Mouse (Mus musculus) testis, postnatal 10 days (tissue): ENCODE results near the gene Lemd2.

Experiments
- DNase-seq: peaks from one replicate; pipeline ENCODE4 v3.0.0; 2021; ENCODE audit warnings: low spot score

Gene Lemd2

DNA sequence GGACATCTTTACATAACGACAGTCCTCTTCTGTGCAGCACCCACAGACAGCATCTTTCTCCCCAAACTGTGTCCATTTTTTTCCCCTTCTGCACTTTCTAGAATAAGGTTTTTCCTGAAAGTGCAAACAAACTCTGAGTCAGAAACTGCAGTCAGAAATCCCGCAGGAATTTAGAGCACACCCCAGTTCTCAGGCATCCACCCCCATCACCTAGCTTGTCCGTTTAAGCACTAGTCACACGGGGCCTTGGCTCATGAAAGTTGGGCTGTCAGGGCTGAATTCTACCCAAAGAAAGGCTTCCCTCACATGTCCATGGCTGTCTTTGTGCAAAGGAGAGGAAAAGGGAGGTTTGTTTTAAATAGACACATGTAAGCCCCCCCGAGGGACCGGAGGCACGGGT, 23.0 kb upstream of the Lemd2 start:
- no peak for DNase-seq

DNA sequence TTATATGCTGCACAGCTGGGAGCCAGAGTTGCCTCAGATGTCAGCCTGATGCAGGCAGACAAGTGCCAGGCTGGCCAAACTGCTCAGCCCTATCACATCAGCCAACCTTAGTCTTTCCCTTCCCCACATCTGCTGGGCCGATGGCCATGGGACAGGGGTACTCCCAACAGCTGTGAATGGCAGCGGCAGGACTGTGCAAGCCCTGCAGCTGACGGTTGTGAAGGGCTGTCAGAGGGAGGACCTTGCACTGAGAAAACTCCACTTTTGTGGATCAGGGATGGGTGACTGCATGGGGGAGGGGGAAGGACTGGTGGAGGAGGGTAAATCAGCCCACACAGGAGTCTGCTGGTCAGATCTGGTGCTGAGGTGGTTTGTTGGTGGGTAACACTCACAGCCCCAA, 22.4 kb upstream of the Lemd2 start:
- no peak for DNase-seq

DNA sequence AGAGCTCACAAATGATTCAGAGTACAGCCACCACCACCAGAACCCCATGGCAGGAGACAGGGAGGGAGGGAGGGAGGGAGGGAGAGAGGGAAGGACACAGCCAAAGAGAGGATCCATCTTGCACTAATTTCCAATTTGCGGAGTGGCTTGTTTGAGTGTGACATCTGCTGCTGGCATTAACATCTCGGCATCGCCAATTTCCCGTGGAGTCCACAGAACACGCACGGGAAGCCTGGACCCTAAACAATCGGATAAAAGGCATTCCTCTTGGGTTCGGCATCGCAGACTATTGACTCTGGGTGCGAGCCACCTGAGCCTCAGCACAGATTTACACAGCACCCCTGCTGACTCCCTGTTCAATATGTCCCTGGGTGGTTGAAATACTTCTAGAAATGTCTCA, 21.5 kb upstream of the Lemd2 start:
- no peak for DNase-seq

DNA sequence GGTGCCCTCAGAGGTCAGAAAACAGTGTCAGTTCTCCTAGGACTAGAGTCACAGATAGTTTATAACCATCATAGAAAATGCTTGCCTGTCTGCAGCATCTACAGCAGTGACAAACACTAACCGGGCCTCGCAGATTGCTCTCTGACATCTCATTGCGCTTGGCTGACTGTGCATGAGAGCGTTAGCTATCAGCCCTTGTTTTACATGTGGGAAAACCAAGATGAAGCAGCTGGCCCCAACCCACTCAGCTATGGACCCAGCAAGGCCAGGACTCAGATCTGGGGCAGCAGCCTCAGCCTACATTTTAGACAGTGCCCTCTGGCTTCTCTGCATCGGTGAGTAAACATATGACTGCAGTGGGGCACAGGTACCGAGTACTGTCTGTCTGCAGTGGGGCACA, 19.6 kb upstream of the Lemd2 start:
- DNase-seq: no peak

DNA sequence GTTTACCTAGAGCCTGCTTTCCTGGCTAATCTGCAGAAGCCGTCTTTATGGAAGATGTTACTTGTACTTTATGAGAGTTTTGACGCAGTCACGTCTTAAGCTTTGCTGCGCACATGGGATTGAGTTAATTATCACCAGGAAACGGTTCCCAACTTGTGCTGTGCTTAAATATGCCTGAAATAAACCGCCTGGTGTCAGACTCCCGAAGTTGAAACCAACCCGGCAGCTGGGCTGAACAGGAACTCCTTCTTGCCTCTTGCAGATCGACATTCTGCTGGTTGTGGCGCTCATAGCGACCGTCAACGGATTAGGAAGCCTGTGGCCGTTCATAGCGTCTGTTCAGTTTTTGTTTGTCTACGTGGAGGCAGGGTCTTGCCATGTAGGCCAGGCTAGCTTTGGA, 17.3 kb upstream of the Lemd2 start:
- DNase-seq: no peak

DNA sequence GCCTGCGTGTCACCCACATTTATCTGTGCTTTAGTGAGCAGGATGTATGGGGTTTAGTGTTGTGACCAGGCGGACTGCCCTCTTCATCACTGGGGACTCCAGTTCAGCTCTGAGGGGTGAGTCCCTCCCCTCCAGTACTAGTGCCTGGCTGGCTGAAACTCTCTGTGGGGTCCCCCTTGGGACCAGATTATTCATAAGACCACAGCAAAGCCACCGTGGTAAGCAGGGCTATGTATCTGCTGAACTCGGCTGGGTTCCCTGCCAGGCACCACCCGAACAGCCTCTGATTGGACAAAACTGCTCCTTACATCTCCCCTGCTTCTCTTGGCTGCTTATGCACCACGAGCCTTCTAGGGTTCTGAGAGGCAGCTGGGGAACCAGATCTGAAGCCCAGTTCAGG, 14.6 kb upstream of the Lemd2 start:
- DNase-seq: no peak

DNA sequence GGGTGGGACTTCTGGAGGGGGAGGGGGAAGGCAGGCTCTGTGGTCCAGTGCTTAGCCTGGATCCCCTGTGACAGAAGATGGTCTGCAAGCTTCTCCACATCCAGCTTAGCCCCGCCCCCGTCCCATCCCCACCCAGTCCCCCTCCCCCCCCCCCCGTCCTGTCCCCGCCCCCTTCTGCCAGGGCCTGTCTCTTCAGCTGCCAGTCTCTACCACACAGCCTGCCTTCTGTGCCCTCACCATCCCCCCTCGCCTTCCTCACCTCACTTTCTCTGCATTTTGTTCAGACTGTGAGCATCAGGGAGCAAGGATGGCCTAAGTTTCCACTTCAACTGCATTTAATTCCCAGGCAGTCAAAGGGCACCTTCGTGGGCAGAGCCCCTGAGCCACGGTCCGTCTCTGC, 14.1 kb upstream of the Lemd2 start:
- DNase-seq: no peak

DNA sequence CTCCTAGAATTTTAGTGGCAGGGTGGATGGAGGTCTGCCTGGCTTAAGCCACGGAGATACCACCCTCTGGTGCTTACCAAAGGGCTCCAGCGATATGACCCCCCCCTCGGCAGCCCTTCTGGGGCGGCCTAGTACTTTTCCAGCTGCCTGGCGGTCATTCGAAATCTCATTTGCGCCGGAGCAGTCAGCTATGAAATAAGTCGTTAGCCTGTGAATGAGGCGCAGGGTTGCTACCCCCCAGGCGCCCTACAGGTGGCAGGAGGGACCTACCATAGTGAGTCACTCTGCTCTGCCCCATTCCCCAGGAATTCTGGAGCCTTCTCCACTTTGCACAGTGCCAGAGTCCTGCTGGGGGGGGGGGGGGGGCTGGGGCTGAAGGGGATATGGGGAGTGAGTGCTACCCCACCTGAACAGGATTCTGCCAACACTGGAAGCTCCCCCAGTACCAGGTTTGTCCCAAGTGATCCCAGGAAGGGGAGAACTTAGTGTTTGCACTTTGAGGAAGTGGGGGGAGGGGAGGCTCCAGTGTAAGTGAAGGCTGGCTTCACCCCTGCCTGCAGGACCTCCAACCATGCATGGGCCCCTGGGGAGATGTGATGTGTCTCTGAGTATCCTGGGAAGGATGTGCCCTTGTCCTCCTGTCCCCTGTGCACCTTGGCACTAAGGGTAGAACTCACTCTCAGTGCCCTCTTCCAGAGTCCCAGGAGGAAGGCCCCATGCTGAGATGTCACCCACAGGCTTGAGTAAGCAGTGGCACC, 8.7 kb upstream of the Lemd2 start:
- peak; percentile 89 for DNase-seq

DNA sequence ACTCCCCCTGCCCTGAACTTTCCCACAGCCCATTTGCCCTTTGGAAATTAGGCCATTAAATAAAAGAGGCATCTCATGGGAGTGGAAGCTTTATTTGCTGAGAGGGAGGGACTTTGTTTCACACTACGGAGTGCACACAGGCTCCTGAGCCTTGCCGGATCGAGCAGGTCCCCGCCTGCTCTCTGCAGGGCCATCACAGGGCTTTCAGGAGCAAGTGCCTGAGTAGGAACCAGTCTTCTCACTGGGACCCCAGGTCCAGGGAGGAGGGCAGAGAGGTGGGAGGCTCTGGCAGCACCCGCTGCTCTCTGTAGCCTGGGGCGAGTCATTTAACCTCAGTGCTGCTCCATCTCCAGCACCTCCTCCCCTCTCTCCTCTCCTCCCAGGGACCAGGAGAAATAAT, 7.7 kb upstream of the Lemd2 start:
- DNase-seq: no peak

DNA sequence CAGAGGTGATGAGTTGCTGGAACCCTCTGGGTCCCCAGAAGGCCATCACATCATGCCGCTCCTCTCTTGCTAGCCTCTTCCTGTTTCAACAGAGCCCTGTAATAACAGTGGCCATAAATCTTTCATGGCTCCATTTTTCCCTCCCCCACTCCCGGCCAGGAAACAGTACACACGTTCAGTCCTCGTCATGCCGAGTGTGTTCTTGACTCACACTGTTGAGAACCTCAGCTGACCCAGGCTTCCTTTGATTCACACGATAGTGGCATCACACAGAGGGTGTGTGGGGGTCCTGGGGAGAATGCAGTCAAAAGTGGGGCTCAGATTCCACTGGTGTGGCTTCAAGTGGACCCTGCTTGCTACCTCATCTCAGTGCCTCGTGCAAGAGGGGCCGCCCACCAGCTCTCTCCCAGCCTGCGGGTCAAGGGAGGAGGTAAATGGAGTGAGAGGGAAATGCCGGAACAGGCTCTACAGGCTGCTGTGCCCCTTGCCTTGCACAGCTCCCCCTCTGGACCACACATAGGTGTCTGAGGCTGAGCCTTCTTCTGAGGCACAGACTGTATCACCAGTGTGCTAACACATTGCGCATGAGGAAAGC, 2.9 kb upstream of the Lemd2 start:
- no peak for DNase-seq

DNA sequence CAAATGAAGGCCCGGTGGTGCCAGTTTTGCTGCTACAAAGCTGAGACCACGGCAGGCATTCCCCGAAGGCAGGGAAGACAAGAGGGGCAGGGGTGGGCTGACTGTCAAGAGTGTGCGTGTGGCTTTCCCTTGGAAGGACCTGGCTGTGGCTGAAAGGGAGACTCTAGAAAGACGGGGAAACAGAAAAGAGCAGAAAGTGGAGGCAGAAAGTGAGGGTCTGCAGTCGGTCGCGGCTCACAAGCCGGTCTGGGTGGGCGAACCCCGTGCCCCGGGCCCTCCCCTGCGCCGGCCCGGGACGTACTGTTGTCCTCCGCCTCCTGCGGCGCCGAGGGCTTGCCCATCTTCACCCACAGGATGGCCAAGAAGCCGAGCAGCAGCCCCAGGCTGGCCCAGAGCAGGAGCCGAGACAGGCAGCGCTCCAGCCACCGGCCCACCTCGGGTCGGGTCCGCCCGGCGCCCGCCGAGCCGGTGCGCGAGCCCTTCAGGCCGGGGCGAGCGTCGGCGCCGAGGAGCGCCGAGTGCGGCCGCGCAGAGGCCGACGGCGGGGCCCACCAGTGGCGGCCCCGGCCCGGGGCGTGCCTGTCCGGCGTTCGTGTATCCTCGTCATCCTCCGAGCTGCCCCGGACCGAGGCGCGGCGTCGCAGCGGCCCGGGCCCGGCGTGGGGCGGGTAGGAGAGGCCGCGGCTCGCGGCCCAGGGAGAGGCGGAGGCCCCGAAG, 753 bp downstream of the Lemd2 start:
- no peak for DNase-seq

DNA sequence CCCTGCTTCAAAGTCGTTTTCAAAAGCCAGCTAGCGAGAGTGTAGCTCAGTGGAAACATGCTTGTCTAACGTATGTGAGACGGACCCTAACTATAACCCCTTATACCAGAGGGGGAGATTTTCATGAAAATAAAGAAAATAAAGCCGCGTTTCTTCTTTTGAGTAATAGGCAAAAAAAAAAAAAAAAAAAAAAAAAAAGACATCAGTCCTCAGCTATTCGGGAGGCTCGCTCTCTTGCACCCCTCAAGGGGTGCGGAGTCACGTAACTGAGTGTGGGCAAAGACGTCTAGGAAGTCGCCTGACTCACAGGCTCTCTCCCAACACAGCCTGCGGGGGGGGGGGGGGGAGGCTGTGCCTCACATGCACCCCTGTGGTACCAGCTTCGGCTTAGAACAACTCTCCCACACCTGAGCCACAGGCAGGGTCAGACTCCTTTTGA, 1.3 kb downstream of the Lemd2 start:
- no peak for DNase-seq

DNA sequence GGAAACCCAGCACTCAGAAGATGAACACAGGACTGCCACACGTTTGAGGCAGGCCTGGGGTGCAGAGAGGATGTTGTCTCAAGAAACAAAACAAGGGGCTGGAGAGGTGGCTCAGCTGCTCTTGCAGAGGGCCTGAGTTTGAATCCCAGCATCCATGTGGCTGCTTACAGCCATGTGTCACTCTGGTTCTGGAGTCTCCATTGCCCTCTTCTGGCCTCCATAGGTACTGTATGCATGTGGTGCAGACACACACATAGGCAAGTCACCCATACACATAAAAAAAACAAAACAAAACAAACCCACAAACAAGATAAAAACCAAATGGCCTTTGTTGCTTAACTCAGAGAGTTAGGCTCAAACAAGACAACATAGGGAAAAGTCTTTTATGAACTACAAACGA, 2.3 kb downstream of the Lemd2 start:
- no peak for DNase-seq

DNA sequence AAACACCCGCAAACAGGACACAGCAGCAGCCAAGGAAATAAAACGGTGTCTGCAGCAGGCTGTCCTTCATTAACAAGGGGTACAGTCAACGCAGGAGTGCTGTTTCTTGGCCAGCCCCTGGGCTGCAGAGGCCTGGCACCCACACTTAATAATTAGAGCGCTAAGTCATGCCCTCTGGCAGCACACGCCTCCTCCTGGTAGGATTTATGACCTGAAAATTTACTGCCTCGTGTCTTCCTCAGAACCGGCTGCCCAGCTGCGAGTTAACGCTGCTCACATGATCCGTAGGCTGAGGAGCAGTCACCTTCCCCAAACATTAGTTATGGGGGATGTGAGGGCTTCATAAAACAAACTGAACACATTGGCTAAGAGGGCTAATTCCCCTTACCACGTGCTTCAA, 3.5 kb downstream of the Lemd2 start:
- no peak for DNase-seq

DNA sequence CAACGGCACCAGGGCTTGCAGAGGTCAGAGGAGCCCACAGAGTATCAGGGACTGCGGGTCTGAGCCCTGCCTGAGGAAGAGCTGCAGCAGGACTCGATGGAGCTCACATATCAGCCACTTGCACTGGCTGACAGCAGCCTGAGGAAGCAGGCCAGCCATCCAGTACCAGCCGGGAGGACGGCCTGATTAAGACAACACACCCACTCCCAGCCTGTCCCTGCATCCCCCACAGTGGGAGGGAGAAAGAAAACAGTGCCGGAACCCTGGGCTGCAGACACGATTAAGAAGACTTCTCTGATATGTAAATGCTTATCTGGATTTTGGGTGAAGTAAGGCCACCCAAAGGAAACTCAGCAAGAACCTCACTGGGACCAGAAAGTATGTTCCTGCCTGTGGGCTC, 4.4 kb downstream of the Lemd2 start:
- no peak for DNase-seq

DNA sequence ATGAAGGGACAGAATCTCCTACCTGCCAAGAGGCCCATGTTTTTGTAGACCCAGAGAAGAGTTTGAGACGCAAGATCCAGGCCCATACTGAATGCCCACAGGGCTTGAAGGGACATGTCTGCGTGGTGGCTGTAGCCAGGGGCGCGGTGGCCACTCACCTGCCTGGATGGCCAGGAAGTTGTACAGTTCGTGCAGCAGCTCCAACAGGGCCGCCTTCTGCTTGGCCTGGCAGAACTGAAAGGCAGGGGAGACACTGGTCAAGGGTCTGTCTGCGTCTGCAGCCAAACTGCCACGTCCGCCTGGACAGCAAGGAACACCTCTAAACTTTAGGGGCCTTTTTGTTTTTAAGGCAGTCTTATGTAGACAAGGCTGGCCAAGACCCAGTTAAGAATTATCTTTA, 5.1 kb downstream of the Lemd2 start:
- DNase-seq: no peak

DNA sequence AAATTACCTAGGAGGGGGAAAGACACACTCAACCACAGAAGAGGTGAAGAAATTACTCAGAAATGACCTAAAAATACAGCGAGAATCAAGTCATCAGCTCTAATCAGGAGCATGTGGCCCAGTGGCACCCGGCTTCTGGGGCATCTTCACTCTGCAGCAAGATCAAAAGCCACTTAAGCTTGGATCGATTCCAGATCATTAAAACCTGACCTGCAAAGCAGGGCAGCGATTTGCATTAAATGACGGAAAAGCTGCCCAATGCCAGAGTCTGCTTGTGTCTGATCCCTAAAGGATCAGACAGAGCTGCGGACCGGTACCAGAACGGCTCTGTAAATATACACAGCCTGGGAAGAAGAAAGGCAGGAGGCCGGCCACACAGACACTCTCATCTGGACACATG, 8.1 kb downstream of the Lemd2 start:
- no peak for DNase-seq

DNA sequence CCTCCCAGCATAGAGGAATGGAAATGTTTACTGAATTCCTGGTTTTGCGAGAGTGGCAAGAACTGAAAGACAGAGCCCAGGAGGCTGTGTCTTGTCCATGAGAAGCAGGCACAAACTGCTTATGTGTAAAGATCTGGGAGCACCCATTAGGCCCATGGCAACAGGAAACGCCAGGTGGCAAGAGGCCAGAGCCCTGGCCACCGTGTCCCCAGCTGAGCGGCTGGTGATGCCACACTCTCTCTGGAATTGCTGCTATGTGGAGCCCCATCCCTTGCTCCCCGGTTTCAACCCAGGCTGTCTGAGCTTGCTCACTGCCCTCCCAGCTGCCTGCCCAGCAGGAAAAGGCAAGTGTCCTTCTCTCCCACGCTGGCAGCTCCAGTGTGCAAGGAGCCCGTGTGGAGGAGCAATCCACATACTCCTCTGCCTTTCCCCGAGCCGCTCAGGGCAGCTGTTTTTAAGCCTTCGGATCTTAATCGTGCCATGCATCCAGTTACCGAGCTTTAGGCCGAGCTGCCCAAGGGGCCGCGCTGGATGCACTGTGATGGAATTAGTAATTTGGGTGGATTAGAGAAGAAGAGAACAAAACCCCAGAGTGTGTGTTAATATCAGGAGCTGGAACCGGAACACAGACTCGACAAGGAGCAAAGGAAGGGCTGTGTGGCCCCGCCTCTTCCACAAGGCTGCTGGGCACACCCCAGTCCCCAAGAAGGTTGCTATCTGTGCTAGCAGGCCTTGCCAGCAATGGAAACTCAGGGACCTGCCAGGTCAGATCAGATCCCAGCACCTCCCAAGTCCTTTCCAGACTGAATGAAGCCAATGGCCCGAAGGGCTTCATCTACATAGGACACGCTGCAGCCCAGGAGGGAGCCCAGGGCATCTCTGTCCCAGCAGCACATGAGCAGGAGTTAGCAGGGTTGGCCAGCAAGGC, 9.7 kb downstream of the Lemd2 start:
- no peak for DNase-seq

DNA sequence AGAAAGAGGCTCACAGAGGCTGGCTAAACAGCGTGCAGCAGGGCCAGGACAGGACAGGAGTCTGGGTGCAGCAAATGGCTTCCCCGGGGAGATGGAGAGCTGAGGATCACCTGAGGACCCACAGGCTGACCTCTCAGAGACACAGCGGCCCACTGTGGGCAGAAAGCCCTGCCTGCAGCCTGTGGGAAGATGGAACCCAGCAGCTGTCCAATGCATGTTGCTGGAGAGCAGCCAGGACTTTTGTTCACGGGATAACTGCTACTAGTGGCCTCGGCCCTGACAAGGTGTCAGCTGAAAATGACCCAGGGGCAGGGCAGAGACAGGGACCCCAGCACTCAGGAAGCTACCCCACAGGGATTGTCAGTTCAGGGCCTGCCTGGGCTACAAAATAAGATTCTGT, 12.5 kb downstream of the Lemd2 start:
- DNase-seq: no peak

DNA sequence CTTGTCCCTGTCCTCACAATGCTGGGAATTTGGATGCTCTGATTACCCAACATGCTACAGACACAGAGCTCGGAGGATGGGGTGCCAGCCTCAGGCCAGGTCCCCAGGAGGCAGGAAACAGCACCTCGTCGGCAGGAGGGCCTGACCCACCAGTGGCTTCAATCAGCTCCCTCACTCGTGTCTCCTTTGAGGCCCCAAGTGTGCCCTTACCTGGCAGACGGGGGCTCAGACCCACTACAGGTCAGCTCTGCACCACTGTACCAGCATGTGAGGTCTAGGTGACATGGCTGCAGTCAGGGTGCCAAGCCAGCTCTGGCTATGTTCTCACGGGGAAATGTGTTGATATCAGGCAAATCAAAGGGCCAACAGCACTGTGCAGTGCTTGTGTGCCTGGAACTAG, 13.1 kb downstream of the Lemd2 start:
- no peak for DNase-seq

DNA sequence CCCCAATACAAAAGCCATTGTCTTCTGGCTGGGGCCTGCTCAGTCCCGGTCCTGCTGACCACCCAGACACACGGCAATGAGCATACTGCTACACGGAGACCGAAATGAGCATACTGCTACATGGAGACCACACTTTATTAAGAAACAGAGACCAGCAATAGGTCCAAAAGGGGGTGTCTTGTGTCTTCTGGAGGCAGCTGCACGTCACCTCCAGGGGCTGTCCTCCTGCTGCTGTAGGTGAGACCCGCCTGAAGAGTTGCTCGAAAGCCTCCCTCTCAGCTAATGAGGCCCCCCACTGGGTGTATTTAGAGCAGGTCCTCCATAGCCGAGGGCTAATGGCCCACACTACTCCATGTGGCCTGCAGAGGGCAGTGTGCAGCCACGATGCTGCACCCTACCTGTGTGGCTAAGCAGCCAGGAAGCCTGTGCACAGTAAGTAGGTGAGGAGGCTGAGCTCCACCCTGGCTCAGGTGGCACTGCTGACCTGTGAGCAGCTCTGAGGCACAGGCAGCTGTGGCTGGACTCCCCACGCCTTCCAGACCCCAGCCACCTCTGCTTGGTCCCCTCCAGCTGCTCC, 14.5 kb downstream of the Lemd2 start:
- DNase-seq: peak; percentile 79

DNA sequence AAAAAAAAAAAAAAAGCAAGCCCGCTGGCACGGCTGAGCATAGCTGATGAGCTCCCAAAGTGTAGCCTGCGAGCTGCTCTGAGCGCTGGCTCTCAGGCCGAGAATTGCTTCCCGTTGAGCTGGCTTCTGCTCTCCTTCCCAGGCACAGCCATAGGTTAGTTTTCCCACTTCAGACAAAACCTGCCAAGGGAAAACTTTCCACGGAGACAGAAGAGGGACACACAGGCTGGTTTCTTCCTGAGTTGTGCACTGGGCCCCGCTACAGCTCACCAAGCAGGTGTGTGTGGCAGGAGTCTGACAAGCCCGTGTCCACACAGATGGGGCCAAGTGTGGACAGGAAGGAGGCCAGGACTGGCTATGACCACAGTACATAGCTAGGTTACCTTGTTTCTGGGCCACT, 15.4 kb downstream of the Lemd2 start:
- DNase-seq: no peak
